Mouse (Mus musculus) erythroblast, embryonic 14.5 days (primary cell): ENCODE results near the gene March2.

Experiments
- GATA1 ChIP-seq: IDR thresholded peaks from 2 replicates; pipeline ENCODE4 v1.6.1; 2012; ENCODE audit warnings: low read length, inconsistent platforms, mixed read lengths
- TAL1 ChIP-seq: IDR thresholded peaks from 3 replicates; pipeline ENCODE4 v1.6.1; 2012; ENCODE audit warnings: low read length, inconsistent platforms, mixed read lengths

- no peak for TF ChIP-seq GATA1
- no peak for TF ChIP-seq TAL1
These were observed 36.2 kb upstream of the March2 start for GRCm38 (mm10) chr17:33754656-33755055.
